Mouse (Mus musculus) thymus, adult 2 months (tissue): ENCODE results near the gene Mrpl10.

Experiments used
- CTCF ChIP-seq: fragments of 200-500 bp; IDR thresholded peaks from 2 replicates; pipeline ENCODE4 v1.5.1; 2012; ENCODE audit warnings: mild to moderate bottlenecking, control low read depth, low read length, moderate library complexity, borderline replicate concordance; ENCODE audit not compliant: control insufficient read depth, poor library complexity, insufficient read depth; ENCODE audit errors: extremely low read depth
- POLR2A ChIP-seq: fragments of 200-500 bp; IDR thresholded peaks from 2 replicates; pipeline ENCODE4 v1.6.1; 2012; ENCODE audit warnings: mild to moderate bottlenecking, low read length, control low read depth, moderate library complexity; ENCODE audit not compliant: control insufficient read depth, poor library complexity, insufficient read depth; ENCODE audit errors: extremely low read depth

DNA sequence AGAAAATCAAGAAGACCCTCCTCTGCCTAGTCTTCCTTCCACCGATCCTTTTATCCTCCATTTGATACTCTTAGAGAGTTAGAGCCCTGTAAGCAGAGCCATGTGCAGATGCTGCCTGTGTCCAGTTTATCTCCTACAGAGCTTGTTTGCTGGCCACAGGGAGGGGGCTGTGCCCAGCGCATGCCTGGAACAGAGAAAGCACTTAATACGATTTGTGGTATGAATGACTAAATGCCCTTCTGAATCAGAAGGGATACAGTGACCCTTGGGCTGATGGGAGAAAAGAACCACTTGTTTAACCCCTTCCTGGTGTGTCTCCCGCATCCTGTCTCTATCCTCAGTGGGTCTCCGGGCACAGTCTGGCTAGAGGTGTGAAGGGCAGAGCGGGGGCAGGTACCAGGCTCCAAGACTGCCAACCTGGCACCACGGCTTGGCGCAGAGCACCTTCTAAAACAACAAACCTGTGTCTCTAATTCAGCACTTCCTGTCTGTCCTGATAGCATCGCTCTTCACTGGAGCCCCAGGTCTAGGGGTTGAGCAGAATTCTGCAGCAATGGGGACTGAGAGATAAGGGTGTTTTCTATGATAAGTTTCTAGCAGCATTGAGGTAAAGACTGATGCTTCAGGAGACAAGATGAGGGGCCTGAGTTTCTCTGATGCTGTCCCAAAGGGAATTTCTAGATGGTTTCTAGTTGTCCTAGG is 34.1 kb upstream of the Mrpl10 start:
- TF ChIP-seq CTCF (no peak), POLR2A (no peak)
